Mouse (Mus musculus) CH12.LX (cell line): ENCODE results near the gene Fra10ac1. TPM values are rescaled to one million over a fixed set of nuclear protein-coding genes. Genes with fewer than 3 reads are reported as not detected.
A peak's percentile ranks its signal among the peaks of the same experiment; 100 is the strongest.

ENCODE experiments used
- DNase-seq: peaks from one replicate; pipeline ENCODE4 v3.0.0-alpha.2; 2013; ENCODE audit errors: extremely low read depth
- H3K27ac ChIP-seq: 2 replicates; pipeline ENCODE4 v1.5.1; 2012; ENCODE audit warnings: low read depth, mild to moderate bottlenecking, control low read depth, moderate library complexity; ENCODE audit not compliant: insufficient read depth
- H3K27me3 ChIP-seq: replicated peaks from 2 replicates; pipeline ENCODE3; 2012; ENCODE audit warnings: inconsistent platforms
- H3K36me3 ChIP-seq, 2 experiments: replicated peaks in 1 of 2; 2 replicates each; pipeline versions ENCODE3 to v1.6.1; 2012; ENCODE audit warnings: inconsistent platforms in 1 of 2, low read length in 1 of 2, mild to moderate bottlenecking in 1 of 2, mixed read lengths in 1 of 2, moderate library complexity in 1 of 2; ENCODE audit not compliant: control insufficient read depth in 1 of 2, insufficient read depth in 1 of 2
- H3K4me1 ChIP-seq, 2 experiments: 2 replicates each; pipeline ENCODE4 v1.6.1; 2012; ENCODE audit warnings: inconsistent platforms in 1 of 2, moderate library complexity in 1 of 2; ENCODE audit not compliant: insufficient read depth in 2 of 2, control insufficient read depth in 1 of 2
- H3K4me2 ChIP-seq: 2 replicates; pipeline ENCODE4 v1.6.1; 2012; ENCODE audit warnings: low read depth, mild to moderate bottlenecking, control low read depth; ENCODE audit not compliant: poor library complexity, insufficient read depth, severe bottlenecking
- H3K4me3 ChIP-seq, 3 experiments: fragments of 150-350 bp in 1 of 3; sonication (generic) in 1 of 3; replicated peaks in 1 of 3; 2 replicates each; pipeline versions ENCODE3 to v1.5.1; 2011 to 2012; ENCODE audit warnings: low read depth in 2 of 3, low read length in 2 of 3, mild to moderate bottlenecking in 2 of 3, moderate library complexity in 2 of 3, control low read depth in 1 of 3, improper control_type of control experiment in 1 of 3, inconsistent platforms in 1 of 3, mixed read lengths in 1 of 3; ENCODE audit not compliant: poor library complexity in 1 of 3
- H3K79me2 ChIP-seq: replicated peaks from 2 replicates; pipeline ENCODE4 v1.6.1; 2012; ENCODE audit warnings: mild to moderate bottlenecking, moderate library complexity; ENCODE audit not compliant: control insufficient read depth, poor library complexity, insufficient read depth, severe bottlenecking; ENCODE audit errors: extremely low read depth
- H3K9ac ChIP-seq: 2 replicates; pipeline ENCODE4 v1.6.1; 2012; ENCODE audit warnings: low read depth, mild to moderate bottlenecking, control low read depth, moderate library complexity; ENCODE audit not compliant: insufficient read depth
- H3K9me3 ChIP-seq: replicated peaks from 2 replicates; pipeline ENCODE3; 2012; ENCODE audit warnings: low read length, inconsistent platforms, mixed read lengths
- BHLHE40 ChIP-seq: IDR thresholded peaks from 2 replicates; pipeline ENCODE4 v1.6.1; 2011; ENCODE audit warnings: mild to moderate bottlenecking, low read depth, low read length, improper control_type of control experiment
- CHD1 ChIP-seq: IDR thresholded peaks from 2 replicates; pipeline ENCODE4 v1.6.1; 2012; ENCODE audit warnings: low read depth, low read length, improper control_type of control experiment, inconsistent platforms
- CHD2 ChIP-seq: IDR thresholded peaks from 2 replicates; pipeline ENCODE4 v1.6.1; 2011; ENCODE audit warnings: low read length, improper control_type of control experiment
- CTCF ChIP-seq, 2 experiments: IDR thresholded peaks in 1 of 2; conservative IDR thresholded peaks in 1 of 2; 2 replicates each; pipeline ENCODE4 v1.5.1; 2011 to 2012; ENCODE audit warnings: low read depth in 2 of 2, low read length in 2 of 2, improper control_type of control experiment in 1 of 2, inconsistent platforms in 1 of 2, mild to moderate bottlenecking in 1 of 2, moderate library complexity in 1 of 2
- E2F4 ChIP-seq: IDR thresholded peaks from 2 replicates; pipeline ENCODE4 v1.6.1; 2011; ENCODE audit warnings: low read depth, low read length, improper control_type of control experiment; ENCODE audit not compliant: insufficient replicate concordance
- ELF1 ChIP-seq: IDR thresholded peaks from 2 replicates; pipeline ENCODE4 v1.6.1; 2014; ENCODE audit warnings: low read depth, mild to moderate bottlenecking, inconsistent platforms, low read length, improper control_type of control experiment
- EP300 ChIP-seq: IDR thresholded peaks from 2 replicates; pipeline ENCODE4 v1.6.1; 2011; ENCODE audit warnings: low read length, improper control_type of control experiment
- HCFC1 ChIP-seq: IDR thresholded peaks from 2 replicates; pipeline ENCODE4 v1.6.1; 2012; ENCODE audit warnings: low read depth, mild to moderate bottlenecking, inconsistent platforms, low read length, improper control_type of control experiment
- IRF4 ChIP-seq: IDR thresholded peaks from 2 replicates; pipeline ENCODE4 v1.6.1; 2014; ENCODE audit warnings: low read depth, mild to moderate bottlenecking, inconsistent platforms, low read length, improper control_type of control experiment
- JUND ChIP-seq: conservative IDR thresholded peaks from 2 replicates; pipeline ENCODE4 v1.6.1; 2011; ENCODE audit warnings: low read depth, low read length, improper control_type of control experiment
- KAT2A ChIP-seq: IDR thresholded peaks from 2 replicates; pipeline ENCODE4 v1.6.1; 2012; ENCODE audit warnings: low read length, improper control_type of control experiment, inconsistent platforms; ENCODE audit not compliant: insufficient replicate concordance
- MAFK ChIP-seq: IDR thresholded peaks from 2 replicates; pipeline ENCODE4 v1.6.1; 2011; ENCODE audit warnings: low read length, improper control_type of control experiment; ENCODE audit not compliant: insufficient replicate concordance
- MAX ChIP-seq: IDR thresholded peaks from 2 replicates; pipeline ENCODE4 v1.6.1; 2011; ENCODE audit warnings: low read length, improper control_type of control experiment
- MEF2A ChIP-seq: IDR thresholded peaks from 2 replicates; pipeline ENCODE4 v1.6.1; 2014; ENCODE audit warnings: low read depth, mild to moderate bottlenecking, inconsistent platforms, low read length, improper control_type of control experiment, borderline replicate concordance
- MYC ChIP-seq: IDR thresholded peaks from 2 replicates; pipeline ENCODE4 v1.6.1; 2011; ENCODE audit warnings: low read depth, mild to moderate bottlenecking, improper control_type of control experiment, low read length
- PAX5 ChIP-seq: IDR thresholded peaks from 2 replicates; pipeline ENCODE4 v1.6.1; 2012; ENCODE audit warnings: low read length, inconsistent platforms, mixed read lengths
- POLR2A ChIP-seq: IDR thresholded peaks from 2 replicates; pipeline ENCODE4 v1.6.1; 2011; ENCODE audit warnings: low read depth, mild to moderate bottlenecking, improper control_type of control experiment, low read length
- RAD21 ChIP-seq: IDR thresholded peaks from 2 replicates; pipeline ENCODE4 v1.6.1; 2011; ENCODE audit warnings: low read depth, mild to moderate bottlenecking, low read length, improper control_type of control experiment, moderate library complexity
- SMC3 ChIP-seq: IDR thresholded peaks from 2 replicates; pipeline ENCODE4 v1.6.1; 2011; ENCODE audit warnings: low read depth, low read length, improper control_type of control experiment
- TBP ChIP-seq: conservative IDR thresholded peaks from 2 replicates; pipeline ENCODE4 v1.6.1; 2011; ENCODE audit warnings: low read depth, low read length, improper control_type of control experiment
- TCF12 ChIP-seq: IDR thresholded peaks from 2 replicates; pipeline ENCODE4 v1.6.1; 2014; ENCODE audit warnings: low read depth, mild to moderate bottlenecking, inconsistent platforms, low read length, improper control_type of control experiment
- USF2 ChIP-seq: conservative IDR thresholded peaks from 2 replicates; pipeline ENCODE4 v1.6.1; 2011; ENCODE audit warnings: low read depth, low read length, improper control_type of control experiment
- ZC3H11A ChIP-seq: IDR thresholded peaks from 2 replicates; pipeline ENCODE4 v1.6.1; 2012; ENCODE audit warnings: low read depth, mild to moderate bottlenecking, inconsistent platforms, low read length, improper control_type of control experiment
- ZKSCAN1 ChIP-seq: IDR thresholded peaks from 2 replicates; pipeline ENCODE4 v1.6.1; 2012; ENCODE audit warnings: low read depth, inconsistent platforms, low read length, improper control_type of control experiment, borderline replicate concordance
- ZMIZ1 ChIP-seq: IDR thresholded peaks from 2 replicates; pipeline ENCODE4 v1.6.1; 2012; ENCODE audit warnings: low read depth, mild to moderate bottlenecking, inconsistent platforms, low read length, improper control_type of control experiment
- ZNF384 ChIP-seq: IDR thresholded peaks from 2 replicates; pipeline ENCODE4 v1.6.1; 2012; ENCODE audit warnings: low read depth, low read length, improper control_type of control experiment, inconsistent platforms
- dilution Hi-C: fragments of 300-500 bp; cut with MboI; formaldehyde crosslinking; loops from 2 replicates; pipeline ENCODE4 v1.14.3; 2020; ENCODE audit warnings: low sequenced_read_pairs; ENCODE audit not compliant: extremely low pct_unique_long_range_greater_than_20kb, extremely low pct_ligation_motif_present
- in situ Hi-C: fragments of 300-500 bp; cut with MboI; formaldehyde crosslinking; loops from 3 replicates; pipeline ENCODE4 v1.14.3; 2019; ENCODE audit warnings: low sequenced_read_pairs, low pct_ligation_motif_present, low pct_unique_long_range_greater_than_20kb, mixed read lengths
- polyA plus RNA-seq: library from polyadenylated mRNA; unstranded; fragments of >175 nt; gene quantifications from 2 replicates; pipeline ENCODE4 v1.2.1, GENCODE M21; 2012; ENCODE audit warnings: low read depth; ENCODE audit not compliant: insufficient read length
- total RNA-seq, 2 experiments: library from RNA; depleted of rRNA; stranded (reverse); fragments of 300-350 nt in 1 of 2; fragments of >200 nt in 1 of 2; gene quantifications; 2 replicates each; pipeline ENCODE4 v1.2.3; 2012 to 2014

The Fra10ac1 gene
- total and polyA plus RNA-seq, 3 experiments: 21.1 to 50.4 (median 21.6) TPM

DNA sequence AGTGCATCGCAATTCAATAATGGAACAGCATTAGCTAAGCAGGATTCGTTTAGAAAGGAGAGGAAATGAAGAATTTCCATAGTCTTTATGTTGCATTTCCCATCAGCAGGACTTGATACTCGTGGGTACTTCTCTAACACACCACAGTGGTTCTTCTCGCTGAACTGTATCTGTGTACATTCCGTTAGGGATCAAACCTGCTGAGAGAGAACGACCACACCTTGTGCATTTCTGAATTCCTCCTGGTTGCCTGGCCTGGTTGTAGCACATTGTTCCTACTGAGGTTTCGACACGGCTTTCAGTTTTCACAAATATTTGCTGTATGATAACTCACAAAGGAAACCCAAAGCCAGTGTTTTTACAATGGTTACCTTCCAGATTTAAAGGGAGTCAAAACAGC lies 20.8 kb upstream of the Fra10ac1 start:
- no peak overlapping the region for H3K27ac ChIP-seq
- in situ Hi-C loops (no loop called here), dilution Hi-C loops (no loop called here)
- H3K27me3 ChIP-seq: no peaks in the 10 kb centered on the region
- TF ChIP-seq MAFK (0 out of 2 replicates have a peak, but pooled peaks have one; percentile 14), TBP (no peak), EP300 (no peak), CTCF (conservative IDR thresholded peaks at IDR 0.05 in 1 of 2, IDR thresholded peaks at IDR 0.05 in 1 of 2; ENCODE audit: low read depth in 2 of 2, low read length in 2 of 2) (no peak)
- no peak overlapping the region for H3K9ac ChIP-seq
- H3K4me2 ChIP-seq: no peak overlapping the region
- no peaks in the 10 kb centered on the region for H3K4me1 ChIP-seq
- H3K79me2 ChIP-seq: no peaks in the 10 kb centered on the region
- H3K36me3 ChIP-seq: no peaks in the 10 kb centered on the region
- H3K4me3 ChIP-seq: no peak overlapping the region
- no peaks in the 10 kb centered on the region for H3K9me3 ChIP-seq
- DNase-seq: no peak

DNA sequence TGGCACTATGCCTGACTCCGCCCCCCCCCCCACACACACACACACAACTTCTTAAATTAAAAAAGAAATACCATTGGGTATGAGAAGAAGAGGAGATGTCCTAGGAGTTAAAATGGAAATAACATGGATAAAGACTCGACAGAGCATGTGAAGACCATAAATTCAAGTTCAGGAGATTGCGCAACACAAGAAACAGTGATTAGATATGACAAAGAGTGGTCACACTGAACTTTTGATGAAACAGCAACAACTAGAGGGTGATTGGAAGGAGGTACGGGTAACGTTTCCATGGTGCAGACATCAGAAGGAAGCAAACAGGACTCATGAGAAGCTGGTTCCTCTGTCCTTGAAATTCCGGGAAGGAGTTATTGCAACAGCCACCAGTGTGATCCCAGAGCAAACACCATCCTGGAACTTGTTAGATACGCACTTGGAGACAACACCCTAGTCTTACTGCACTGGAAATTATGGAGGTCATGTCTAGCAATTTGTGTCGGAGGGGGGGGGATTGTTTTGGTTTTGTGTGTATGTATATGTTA lies 18.4 kb upstream of the Fra10ac1 start:
- no peaks in the 10 kb centered on the region for H3K36me3 ChIP-seq
- H3K4me1 ChIP-seq: peaks cover 6 to 18% of the 10 kb centered on the region in 2 experiments
- DNase-seq: no peak
- dilution Hi-C loops: no loop called here
- no peaks in the 10 kb centered on the region for H3K79me2 ChIP-seq
- in situ Hi-C loops: no loop called here
- TF ChIP-seq MEF2A (no peak), TBP (no peak), TCF12 (no peak), SMC3 (no peak), PAX5 (no peak), USF2 (no peak), ZKSCAN1 (no peak)
- no peaks in the 10 kb centered on the region for H3K27me3 ChIP-seq
- no peaks in the 10 kb centered on the region for H3K9me3 ChIP-seq
- no peak overlapping the region for H3K4me2 ChIP-seq
- H3K27ac ChIP-seq: no peak overlapping the region
- no peak overlapping the region for H3K9ac ChIP-seq
- H3K4me3 ChIP-seq: no peak overlapping the region

DNA sequence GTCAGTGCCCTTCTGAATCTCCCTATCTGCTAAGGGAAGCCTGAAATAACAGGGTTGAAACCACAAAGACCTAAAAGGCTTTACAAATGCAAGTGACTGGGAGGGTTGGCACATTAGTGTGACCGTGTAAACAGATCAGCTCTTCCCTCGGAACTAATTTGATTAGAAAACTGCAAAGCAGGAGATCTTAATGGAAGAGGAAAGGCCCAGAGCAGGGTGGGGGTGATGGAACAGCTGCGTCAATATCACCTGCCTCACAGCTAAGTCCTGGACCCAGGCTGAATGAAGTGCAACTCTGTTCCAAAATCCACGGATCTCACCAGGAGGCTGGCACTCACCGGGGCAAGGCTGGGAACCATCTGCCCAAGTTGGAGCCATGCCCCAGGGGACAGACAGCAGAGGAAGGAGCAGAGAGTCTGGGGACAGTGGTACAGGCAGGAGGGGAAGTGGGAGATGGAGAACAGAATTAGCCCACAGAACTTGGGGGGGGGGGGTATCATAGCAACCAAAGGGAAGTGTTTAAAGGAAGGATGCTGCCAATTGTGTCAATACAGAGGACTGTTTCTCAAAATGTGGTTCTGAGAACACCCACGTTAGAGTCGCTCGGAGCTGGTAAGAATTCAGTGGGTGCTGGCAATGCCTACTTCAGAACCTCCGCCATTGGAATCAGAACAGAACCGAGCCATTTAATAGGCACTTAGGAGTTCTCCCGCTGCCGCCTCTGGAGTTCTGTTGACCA lies 14.4 kb upstream of the Fra10ac1 start:
- in situ Hi-C loops: no loop called here
- Histone ChIP-seq H3K9ac (no peak overlapping the region), H3K36me3 (no peaks in the 10 kb centered on the region), H3K79me2 (no peaks in the 10 kb centered on the region), H3K9me3 (no peaks in the 10 kb centered on the region), H3K27me3 (no peaks in the 10 kb centered on the region), H3K4me3 (no peak overlapping the region), H3K27ac (no peak overlapping the region), H3K4me2 (no peak overlapping the region), H3K4me1 (peaks cover 6 to 20% of the 10 kb centered on the region in 2 experiments)
- TF ChIP-seq POLR2A: no peak
- no peak for TF ChIP-seq CHD2
- no peak for TF ChIP-seq RAD21
- TF ChIP-seq PAX5: no peak
- TF ChIP-seq ELF1: no peak
- no peak for TF ChIP-seq ZMIZ1
- TF ChIP-seq ZNF384: no peak
- TF ChIP-seq JUND: no peak
- no peak for TF ChIP-seq MAX
- no peak for TF ChIP-seq KAT2A
- TF ChIP-seq E2F4: no peak
- no peak for TF ChIP-seq CHD1
- TF ChIP-seq BHLHE40: no peak
- no peak for TF ChIP-seq IRF4
- no peak for TF ChIP-seq MYC
- no peak for TF ChIP-seq ZC3H11A
- TF ChIP-seq MEF2A: no peak
- TF ChIP-seq HCFC1: no peak
- no peak for TF ChIP-seq SMC3
- TF ChIP-seq MAFK: no peak
- dilution Hi-C loops: no loop called here
- DNase-seq: no peak
